Mouse (Mus musculus): Measurements from ENCODE around the gene Efnb3. TPM values are rescaled to one million over a fixed set of nuclear protein-coding genes. Genes with fewer than 3 reads are reported as not detected.
"Not testable (repeated sequence)": the region's sequence is repeated elsewhere in the genome, so short reads cannot be mapped to it uniquely, and the experiment has no call there.

Gene Efnb3
- polyA plus RNA-seq, 1 experiment from 2014 or later, result 38.6 TPM

DNA sequence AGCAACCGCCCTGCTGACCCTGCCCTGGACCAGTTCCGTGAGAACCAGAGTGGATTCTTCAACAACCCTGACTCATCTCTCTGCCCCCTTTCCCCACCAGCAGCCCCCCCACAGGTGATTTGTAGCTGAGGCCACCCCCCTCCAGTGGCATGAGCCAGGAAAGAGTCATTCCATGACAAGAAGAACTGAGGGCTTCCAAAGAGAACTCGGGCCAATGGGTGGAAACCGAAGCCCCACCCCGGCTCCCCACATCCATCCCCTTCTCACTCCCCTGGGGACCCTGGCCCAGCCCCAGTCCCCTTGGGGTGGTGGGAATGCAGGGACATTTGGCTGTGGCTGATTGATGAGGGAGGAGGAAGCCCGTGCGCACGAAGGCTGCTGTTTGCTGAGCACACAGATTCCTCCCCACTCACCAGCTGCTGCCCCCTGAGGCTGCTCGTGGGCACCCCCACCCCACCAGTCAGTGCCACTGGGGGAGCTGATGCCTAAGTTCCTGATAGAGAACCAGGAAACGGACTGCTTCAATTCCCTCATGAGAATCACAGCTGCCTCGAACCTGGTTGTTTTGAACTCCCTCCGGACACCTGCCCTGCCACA, 10.8 kb downstream of the Efnb3 start, which contains the start of gene Dnah2:
Gene Dnah2 (minus strand): TSS at position 51 of the 597 bp plus-strand sequence.
- H3K4me1 ChIP-seq (ENCODE audit: control insufficient read depth, insufficient read depth, low read length), result peaks cover 50% of the 10 kb centered on the region
- ATAC-seq (no peak), DNase-seq (ENCODE audit: low spot score) (no peak)
- H3K9me3 ChIP-seq (replicated peaks; ENCODE audit: control insufficient read depth, low read length), result no peaks in the 10 kb centered on the region
- peak within 1 kb of the TSS; percentile 95; the same call in 1 of the 2 replicates for H3K27ac ChIP-seq (ENCODE audit: low read depth, low read length)
- no peak within 1 kb of the TSS; the same call in 1 of the 2 replicates for H3K9ac ChIP-seq (ENCODE audit: low read length)
- H3K27me3 ChIP-seq (replicated peaks; ENCODE audit: control insufficient read depth, insufficient read depth, low read length), result no peaks in the 10 kb centered on the region
- H3K4me3 ChIP-seq (ENCODE audit: low read depth, low read length), result no peak within 1 kb of the TSS
- 0 out of 2 replicates have a peak, but pooled peaks cover 1% of the 10 kb centered on the region for H3K36me3 ChIP-seq (ENCODE audit: control insufficient read depth, insufficient read depth, low read length)
- 69% methylated on average over 12 of the region's 12 CpGs for WGBS
- H3K4me2 ChIP-seq (ENCODE audit: low read length), result no peak within 1 kb of the TSS

DNA sequence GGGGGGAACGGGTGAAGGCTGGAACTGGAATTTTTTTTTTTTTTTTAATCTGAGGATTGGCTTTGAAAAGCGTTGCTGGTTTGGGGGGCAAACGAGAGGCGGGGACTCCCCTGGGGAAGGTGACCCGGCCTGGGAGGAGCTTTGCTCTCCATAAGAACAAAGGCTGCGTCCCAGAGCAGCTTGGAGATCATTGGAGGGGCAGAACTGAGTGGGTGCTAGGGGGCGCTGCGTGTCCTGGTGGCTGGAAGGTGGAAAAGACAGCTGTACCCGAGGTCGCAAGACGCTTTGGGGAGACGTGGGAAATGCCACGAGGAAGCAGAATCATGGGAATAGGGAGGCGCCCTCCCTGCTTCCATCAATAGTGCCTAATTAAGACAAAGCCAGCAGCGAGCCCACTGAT, 12.9 kb downstream of the Efnb3 start:
- Histone ChIP-seq H3K4me3 (ENCODE audit: low read depth, low read length) (peak overlapping the region; percentile 45), H3K27me3 (replicated peaks; ENCODE audit: control insufficient read depth, insufficient read depth, low read length) (no peaks in the 10 kb centered on the region), H3K9me3 (replicated peaks; ENCODE audit: control insufficient read depth, low read length) (no peaks in the 10 kb centered on the region), H3K4me1 (ENCODE audit: control insufficient read depth, insufficient read depth, low read length) (peaks cover 46% of the 10 kb centered on the region), H3K9ac (ENCODE audit: low read length) (peak overlapping the region; percentile 75), H3K36me3 (ENCODE audit: control insufficient read depth, insufficient read depth, low read length) (no peaks in the 10 kb centered on the region), H3K4me2 (ENCODE audit: low read length) (peak overlapping the region; percentile 95), H3K27ac (ENCODE audit: low read depth, low read length) (peak overlapping the region; percentile 95)
- DNase-seq (ENCODE audit: low spot score) (no peak), ATAC-seq (peak; percentile 9; the same call in 1 of the 2 replicates)
- WGBS, result 2% methylated on average over 15 of the region's 15 CpGs

GRCm38 (mm10) chr11:69546423-69547053, 13.5 kb downstream of the Efnb3 start:
- Histone ChIP-seq H3K36me3 (ENCODE audit: control insufficient read depth, insufficient read depth, low read length) (no peaks in the 10 kb centered on the region), H3K4me1 (ENCODE audit: control insufficient read depth, insufficient read depth, low read length) (peaks cover 46% of the 10 kb centered on the region), H3K9me3 (replicated peaks; ENCODE audit: control insufficient read depth, low read length) (no peaks in the 10 kb centered on the region), H3K4me2 (ENCODE audit: low read length) (peak overlapping the region; percentile 95), H3K27ac (ENCODE audit: low read depth, low read length) (peak overlapping the region; percentile 95), H3K4me3 (ENCODE audit: low read depth, low read length) (peak overlapping the region; percentile 45), H3K27me3 (replicated peaks; ENCODE audit: control insufficient read depth, insufficient read depth, low read length) (no peaks in the 10 kb centered on the region), H3K9ac (ENCODE audit: low read length) (peak overlapping the region; percentile 75)
- ATAC-seq (peak; percentile 70), DNase-seq (ENCODE audit: low spot score) (peak; percentile 88)
- 0% methylated on average over 44 of the region's 44 CpGs for WGBS

DNA sequence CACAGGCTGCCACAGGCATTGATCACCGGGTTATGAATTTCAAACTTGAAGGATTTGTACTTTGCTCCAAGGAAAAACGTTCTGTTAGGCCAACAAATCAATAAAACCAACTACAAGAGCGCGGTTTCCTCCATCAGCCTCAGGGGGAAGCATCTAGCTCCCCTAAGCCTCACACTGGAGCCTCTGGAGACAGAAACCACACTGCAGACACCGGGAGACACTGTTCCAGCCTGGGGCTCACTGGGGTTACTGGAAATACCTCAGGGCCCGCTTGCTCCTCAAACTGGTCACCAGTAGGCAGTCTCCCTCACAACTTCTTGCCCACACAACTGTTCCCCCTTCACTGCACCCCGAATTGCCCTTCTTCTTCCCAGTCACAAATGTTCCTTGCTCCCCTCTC, 14.0 kb downstream of the Efnb3 start:
- Histone ChIP-seq H3K9me3 (replicated peaks; ENCODE audit: control insufficient read depth, low read length) (no peaks in the 10 kb centered on the region), H3K27me3 (replicated peaks; ENCODE audit: control insufficient read depth, insufficient read depth, low read length) (no peaks in the 10 kb centered on the region), H3K9ac (ENCODE audit: low read length) (peak overlapping the region; percentile 75), H3K4me3 (ENCODE audit: low read depth, low read length) (peak overlapping the region; percentile 45), H3K4me2 (ENCODE audit: low read length) (peak overlapping the region; percentile 95), H3K4me1 (ENCODE audit: control insufficient read depth, insufficient read depth, low read length) (peaks cover 46% of the 10 kb centered on the region), H3K27ac (ENCODE audit: low read depth, low read length) (peak overlapping the region; percentile 95), H3K36me3 (ENCODE audit: control insufficient read depth, insufficient read depth, low read length) (no peaks in the 10 kb centered on the region)
- ATAC-seq (peak; percentile 21; the same call in 1 of the 2 replicates), DNase-seq (ENCODE audit: low spot score) (peak; percentile 51)
- 11% methylated on average over 7 of the region's 7 CpGs for WGBS

- Histone ChIP-seq H3K36me3 (ENCODE audit: control insufficient read depth, insufficient read depth, low read length) (no peaks in the 10 kb centered on the region), H3K9me3 (replicated peaks; ENCODE audit: control insufficient read depth, low read length) (no peaks in the 10 kb centered on the region), H3K4me3 (ENCODE audit: low read depth, low read length) (no peak overlapping the region), H3K4me2 (ENCODE audit: low read length) (no peak overlapping the region), H3K4me1 (ENCODE audit: control insufficient read depth, insufficient read depth, low read length) (peaks cover 38% of the 10 kb centered on the region), H3K9ac (ENCODE audit: low read length) (no peak overlapping the region), H3K27ac (ENCODE audit: low read depth, low read length) (peak overlapping the region; percentile 81), H3K27me3 (replicated peaks; ENCODE audit: control insufficient read depth, insufficient read depth, low read length) (no peaks in the 10 kb centered on the region)
- DNase-seq (ENCODE audit: low spot score) (peak; percentile 73), ATAC-seq (peak; percentile 18; the same call in 1 of the 2 replicates)
- 8% methylated on average over 3 of the region's 3 CpGs for WGBS
These were observed 16.4 kb downstream of the Efnb3 start for GRCm38 (mm10) chr11:69543598-69543997.

GRCm38 (mm10) chr11:69541741-69542140, 18.3 kb downstream of the Efnb3 start:
- H3K36me3 ChIP-seq (ENCODE audit: control insufficient read depth, insufficient read depth, low read length); ATAC-seq; H3K9ac ChIP-seq (ENCODE audit: low read length); H3K4me2 ChIP-seq (ENCODE audit: low read length); H3K9me3 ChIP-seq (replicated peaks; ENCODE audit: control insufficient read depth, low read length); DNase-seq (ENCODE audit: low spot score); H3K27me3 ChIP-seq (replicated peaks; ENCODE audit: control insufficient read depth, insufficient read depth, low read length); H3K4me3 ChIP-seq (ENCODE audit: low read depth, low read length); H3K27ac ChIP-seq (ENCODE audit: low read depth, low read length): not testable (repeated sequence)
- H3K4me1 ChIP-seq (ENCODE audit: control insufficient read depth, insufficient read depth, low read length), result peaks cover 23% of the 10 kb centered on the region
- 83% methylated on average over 1 of the region's 3 CpGs for WGBS

GRCm38 (mm10) chr11:69540700-69541099, 19.3 kb downstream of the Efnb3 start:
- ATAC-seq, result no peak
- no peaks in the 10 kb centered on the region for H3K9me3 ChIP-seq (replicated peaks; ENCODE audit: control insufficient read depth, low read length)
- H3K27ac ChIP-seq (ENCODE audit: low read depth, low read length), result no peak overlapping the region
- no peaks in the 10 kb centered on the region for H3K27me3 ChIP-seq (replicated peaks; ENCODE audit: control insufficient read depth, insufficient read depth, low read length)
- H3K36me3 ChIP-seq (ENCODE audit: control insufficient read depth, insufficient read depth, low read length), result no peaks in the 10 kb centered on the region
- no peak for DNase-seq (ENCODE audit: low spot score)
- H3K9ac ChIP-seq (ENCODE audit: low read length), result no peak overlapping the region
- no peak overlapping the region for H3K4me3 ChIP-seq (ENCODE audit: low read depth, low read length)
- peaks cover 15% of the 10 kb centered on the region for H3K4me1 ChIP-seq (ENCODE audit: control insufficient read depth, insufficient read depth, low read length)
- H3K4me2 ChIP-seq (ENCODE audit: low read length), result no peak overlapping the region
- 83% methylated on average over 2 of the region's 2 CpGs for WGBS

- no peak overlapping the region for H3K27ac ChIP-seq (ENCODE audit: low read depth, low read length)
- 75% methylated on average over 1 of the region's 1 CpGs for WGBS
- no peak overlapping the region for H3K9ac ChIP-seq (ENCODE audit: low read length)
- ATAC-seq, result no peak
- H3K4me2 ChIP-seq (ENCODE audit: low read length), result no peak overlapping the region
- no peaks in the 10 kb centered on the region for H3K27me3 ChIP-seq (replicated peaks; ENCODE audit: control insufficient read depth, insufficient read depth, low read length)
- no peaks in the 10 kb centered on the region for H3K4me1 ChIP-seq (ENCODE audit: control insufficient read depth, insufficient read depth, low read length)
- H3K9me3 ChIP-seq (replicated peaks; ENCODE audit: control insufficient read depth, low read length), result no peaks in the 10 kb centered on the region
- H3K36me3 ChIP-seq (ENCODE audit: control insufficient read depth, insufficient read depth, low read length), result no peaks in the 10 kb centered on the region
- no peak overlapping the region for H3K4me3 ChIP-seq (ENCODE audit: low read depth, low read length)
- no peak for DNase-seq (ENCODE audit: low spot score)
These were observed 25.0 kb downstream of the Efnb3 start for GRCm38 (mm10) chr11:69534990-69535389.
